Mouse (Mus musculus) ES-CJ7 (cell line): ENCODE data around the gene Gm45713.
"Not testable (repeated sequence)": the region's sequence is repeated elsewhere in the genome, so short reads cannot be mapped to it uniquely, and the experiment has no call there.

Experiments used
- DNase-seq: peaks from one replicate; pipeline ENCODE4 v3.0.0; 2011; ENCODE audit warnings: low read depth, low spot score

Gm45713 gene

DNA sequence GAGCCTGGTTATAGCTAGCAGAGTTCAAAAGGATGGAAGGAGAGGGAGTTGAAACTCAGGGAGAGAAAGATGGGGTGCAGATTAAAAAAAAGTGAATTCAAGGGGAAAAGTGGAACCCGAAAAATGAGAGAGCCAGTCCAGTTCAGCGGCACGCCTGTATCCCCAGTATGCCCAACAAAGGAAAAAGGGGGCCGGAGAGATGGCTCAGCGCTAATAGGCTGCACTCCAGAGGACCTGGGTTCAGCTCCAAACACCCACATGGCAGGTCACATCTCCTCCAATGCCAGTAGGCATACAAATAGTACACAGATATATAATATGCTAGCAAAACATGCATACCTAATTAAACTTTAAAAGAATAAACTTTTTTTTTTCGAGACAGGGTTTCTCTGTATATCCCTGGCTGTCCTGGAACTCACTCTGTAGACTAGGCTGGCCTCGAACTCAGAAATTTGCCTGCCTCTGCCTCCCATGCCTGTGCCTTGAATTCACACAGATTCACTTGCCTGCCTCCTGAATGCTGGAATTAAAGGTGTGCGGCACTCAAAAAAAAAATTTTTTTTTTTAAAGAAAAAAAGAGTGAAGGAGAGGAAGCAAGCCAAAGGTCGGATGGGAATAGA is 27.1 kb upstream of the Gm45713 start:
- no peak for DNase-seq

DNA sequence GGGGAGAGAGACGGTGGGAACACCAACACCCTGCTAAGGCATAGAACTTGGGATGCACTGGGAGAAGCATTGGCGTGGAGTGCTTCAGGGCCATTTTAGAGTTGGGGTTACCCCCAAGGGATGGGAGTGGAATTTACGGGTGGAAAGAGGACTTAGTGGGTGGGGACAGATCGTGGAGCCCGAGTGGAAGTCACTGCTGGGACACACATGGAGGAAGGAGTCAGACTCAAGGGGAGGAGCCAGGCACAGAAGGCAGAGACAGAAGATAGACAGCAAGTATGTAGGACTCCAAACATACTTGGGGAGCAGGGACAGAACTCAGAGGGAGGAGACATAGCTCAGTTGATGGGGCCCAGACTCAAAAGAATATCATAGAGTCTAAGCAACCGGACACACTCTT is 26.5 kb upstream of the Gm45713 start:
- no peak for DNase-seq

DNA sequence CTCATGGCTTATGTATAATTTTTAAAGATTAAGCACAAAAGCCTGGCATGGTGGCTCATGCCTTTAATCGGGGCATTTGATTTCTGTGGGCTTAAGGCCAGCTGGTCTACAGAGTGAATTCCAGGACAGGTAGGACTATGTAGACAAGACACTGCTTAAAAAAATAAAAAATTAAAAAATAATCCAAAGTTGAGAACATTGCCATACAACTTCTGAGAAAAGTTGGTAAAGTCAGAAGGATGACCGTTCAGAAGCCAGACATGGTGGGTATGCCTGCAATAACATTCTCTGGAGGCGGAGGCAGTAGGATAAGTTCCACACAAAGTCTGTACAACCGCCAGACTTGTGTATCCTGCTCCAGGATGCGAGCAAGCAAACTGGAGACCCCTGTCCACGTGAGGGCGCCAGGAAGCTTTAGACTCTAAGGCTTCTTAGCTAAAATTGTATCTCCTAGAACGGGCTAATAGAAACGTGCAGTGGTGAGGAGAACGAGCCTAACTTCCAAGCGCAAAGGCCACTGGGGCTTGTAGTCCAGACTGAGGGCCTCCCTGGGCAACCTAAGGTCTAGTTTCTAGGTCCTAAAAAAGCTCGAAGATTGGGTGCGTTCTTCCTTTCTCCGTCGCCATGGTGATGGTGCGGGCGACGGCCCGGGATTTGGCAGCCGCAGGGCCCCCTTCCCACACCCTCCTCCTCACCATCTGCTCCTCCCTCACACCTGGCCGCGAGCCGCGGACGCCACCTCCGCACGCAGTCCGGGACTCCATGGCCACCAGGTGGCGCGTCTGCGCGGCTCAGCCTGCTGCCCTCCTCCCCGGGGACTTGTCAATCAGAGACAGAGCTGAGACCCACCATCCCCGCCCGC is 25.8 kb upstream of the Gm45713 start:
- DNase-seq = peak; percentile 97

GRCm38 (mm10) chr7:45160866-45161265 is 24.8 kb upstream of the Gm45713 start:
- no peak for DNase-seq

- DNase-seq = no peak
These were observed 24.3 kb upstream of the Gm45713 start for GRCm38 (mm10) chr7:45160316-45160800.

DNA sequence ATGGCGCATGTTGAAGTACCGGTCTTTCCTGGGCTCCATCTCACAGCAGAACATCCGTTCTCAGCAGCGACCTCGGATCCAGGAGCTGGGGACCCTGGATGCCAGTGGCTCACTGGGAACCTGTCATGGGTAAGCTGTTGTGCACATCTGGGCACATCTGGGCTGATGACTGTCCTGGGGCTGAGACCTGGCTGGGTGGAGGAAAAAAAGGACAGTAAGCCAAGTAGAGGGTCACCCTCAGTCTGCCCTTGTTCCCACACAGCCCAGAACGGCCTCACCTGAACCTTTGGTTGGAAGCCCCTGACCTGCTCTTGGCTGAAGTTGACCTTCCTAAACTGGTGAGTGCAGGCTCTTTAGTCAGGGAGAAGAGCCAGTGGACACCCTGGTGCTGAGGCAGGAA is 23.0 kb upstream of the Gm45713 start:
- no peak for DNase-seq

- no peak for DNase-seq
These were observed 21.4 kb upstream of the Gm45713 start for GRCm38 (mm10) chr7:45157459-45157858.

- DNase-seq = no peak
These were observed 20.2 kb upstream of the Gm45713 start for GRCm38 (mm10) chr7:45156206-45156605.

GRCm38 (mm10) chr7:45155590-45155989 is 19.6 kb upstream of the Gm45713 start:
- DNase-seq = peak; percentile 83

GRCm38 (mm10) chr7:45154993-45155514 is 19.0 kb upstream of the Gm45713 start:
- peak; percentile 86 for DNase-seq

DNA sequence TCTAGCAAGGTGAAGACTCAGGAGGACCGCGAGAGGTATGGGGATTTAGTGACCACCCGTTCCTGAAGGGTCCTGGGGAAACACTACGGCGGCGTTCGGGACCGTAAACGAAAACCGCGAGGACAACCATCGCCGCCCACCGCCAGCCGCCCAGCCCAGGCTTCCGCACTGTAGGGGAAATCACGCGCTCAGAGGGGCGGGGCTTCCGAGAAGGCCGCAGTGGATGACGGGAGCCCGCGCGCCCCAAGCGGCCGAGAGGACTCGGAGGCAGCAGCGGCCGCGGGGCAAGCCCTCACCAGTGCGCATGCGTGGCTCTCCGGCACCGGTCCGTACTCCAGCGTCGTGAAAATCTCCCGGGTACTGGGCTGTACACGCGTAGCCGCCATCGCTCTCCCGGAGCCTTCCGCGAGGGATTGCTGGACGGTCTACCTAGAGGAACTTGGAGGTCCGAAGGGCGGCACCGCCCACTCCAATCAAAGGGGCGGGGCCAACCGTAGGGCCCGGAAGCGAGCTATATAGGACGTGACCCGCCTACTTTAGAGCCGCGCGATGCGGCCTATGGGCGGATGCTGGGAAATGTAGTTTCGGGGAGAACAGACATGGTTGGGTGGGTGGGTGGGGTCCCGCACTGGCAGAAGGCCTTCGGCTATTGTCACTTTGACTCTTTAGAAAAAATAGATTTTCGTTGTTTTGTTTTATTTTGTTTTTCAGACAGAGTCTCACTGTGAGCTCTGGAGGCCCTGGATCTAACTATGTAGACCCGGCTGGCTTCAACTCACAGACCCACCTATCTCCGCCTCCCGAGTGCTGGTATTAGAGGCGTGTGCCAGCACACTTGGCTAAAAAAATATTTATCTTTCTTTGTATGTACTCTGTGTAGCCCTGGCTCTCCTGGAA is 18.3 kb upstream of the Gm45713 start, which contains the start of the genes Pih1d1 and Aldh16a1:
Gene Pih1d1, plus strand, starts transcription at position 208 of the 897 bp plus-strand sequence.
Gene Aldh16a1, minus strand, starts transcription at position 489 of the 897 bp plus-strand sequence.
- DNase-seq = peak; percentile 94

- DNase-seq = no peak
These were observed 17.6 kb upstream of the Gm45713 start for GRCm38 (mm10) chr7:45153586-45153985.

GRCm38 (mm10) chr7:45153052-45153451 is 17.0 kb upstream of the Gm45713 start:
- DNase-seq = not testable (repeated sequence)

DNA sequence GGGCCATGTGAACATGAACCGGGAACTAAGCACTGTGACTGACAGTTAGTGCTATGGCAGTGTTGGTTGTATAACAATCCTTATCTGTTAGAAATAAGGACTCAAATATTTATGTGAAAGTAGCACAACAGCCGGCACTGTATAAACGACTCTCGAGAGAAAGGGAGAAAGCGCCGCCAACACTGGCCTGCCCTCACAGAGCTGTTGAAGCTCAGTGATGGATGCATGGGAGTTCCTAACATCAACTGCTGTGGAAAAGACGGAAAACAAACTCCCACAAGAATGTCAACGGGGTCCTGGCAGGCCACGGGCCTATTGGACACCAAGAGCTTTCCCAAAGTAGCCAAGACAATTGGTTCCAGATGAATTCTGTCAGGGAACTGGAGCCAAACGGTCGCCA is 15.3 kb upstream of the Gm45713 start:
- DNase-seq = no peak

- DNase-seq = no peak
These were observed 14.3 kb upstream of the Gm45713 start for GRCm38 (mm10) chr7:45150321-45150720.

DNA sequence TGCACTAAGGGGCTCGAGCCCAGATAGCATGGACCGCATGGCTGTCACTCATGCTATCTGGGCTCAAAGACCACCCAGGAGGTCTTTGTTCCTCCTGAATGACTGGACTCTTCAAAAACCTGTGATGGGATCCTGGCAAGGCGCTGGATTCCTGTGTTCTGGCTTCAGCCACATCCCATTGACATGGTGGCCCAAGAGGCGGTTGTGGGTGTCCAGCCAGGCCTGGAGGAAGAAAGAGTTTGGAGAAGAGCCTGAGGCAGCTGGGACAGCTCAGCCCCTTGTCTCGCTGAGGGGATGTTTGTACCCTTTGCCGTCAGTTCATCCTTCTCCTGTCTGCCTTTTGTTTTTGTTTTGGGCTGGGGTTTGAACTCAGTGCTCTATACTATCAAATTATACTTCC is 13.5 kb upstream of the Gm45713 start:
- DNase-seq = no peak

GRCm38 (mm10) chr7:45148534-45149098 is 12.6 kb upstream of the Gm45713 start:
- no peak for DNase-seq

GRCm38 (mm10) chr7:45147899-45148298 is 11.9 kb upstream of the Gm45713 start:
- no peak for DNase-seq

DNA sequence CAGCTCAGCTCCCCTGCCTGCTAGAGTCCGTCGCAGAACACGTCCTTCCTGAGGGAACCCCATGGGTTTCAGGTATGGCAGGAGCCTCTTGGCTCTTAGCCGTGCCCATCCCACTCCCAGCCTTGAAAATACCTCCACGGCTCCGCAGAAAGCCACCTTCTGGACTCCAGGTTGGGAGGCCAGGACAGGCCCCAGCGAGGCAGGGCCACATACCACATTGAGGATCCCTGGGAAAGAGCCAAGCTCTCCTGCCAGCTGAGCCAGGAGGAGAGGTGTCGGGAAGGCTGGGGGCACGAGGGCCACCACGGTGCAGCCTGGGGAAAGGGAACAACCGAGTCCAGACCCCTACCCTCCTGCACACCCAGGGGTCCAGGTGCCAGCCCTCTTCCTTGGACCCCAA is 11.2 kb upstream of the Gm45713 start:
- DNase-seq = no peak

DNA sequence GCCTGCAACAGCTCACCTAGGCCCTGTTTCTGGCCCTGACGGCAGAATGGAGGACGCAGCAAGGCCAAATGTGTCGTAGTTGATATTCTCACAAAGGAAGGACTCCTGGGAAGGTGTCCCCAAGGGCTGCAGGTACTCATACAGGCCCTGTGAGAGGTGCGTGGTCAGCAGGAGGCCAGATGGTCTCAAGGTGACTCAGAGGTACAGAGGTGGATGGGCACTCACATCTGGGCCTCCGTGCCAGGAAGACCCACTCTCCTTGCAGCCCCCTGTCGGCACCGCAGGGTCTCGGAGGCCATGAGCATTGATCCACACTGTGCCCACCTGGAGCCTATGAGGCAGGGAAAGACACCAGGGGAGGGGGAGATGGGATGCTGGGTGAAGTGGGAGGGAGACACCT is 9.4 kb upstream of the Gm45713 start:
- no peak for DNase-seq
